Mouse (Mus musculus) intestine, embryonic 14.5 days (tissue): ENCODE measurements around the gene Chkb. TPM values are rescaled to one million over a fixed set of nuclear protein-coding genes. Genes with fewer than 3 reads are reported as not detected.

Experiments used
- ATAC-seq: fragments of 200-750 bp; cut with Nextera tagmentation; replicated peaks from 2 replicates; pipeline ENCODE4 v1.8.0; 2017; ENCODE audit warnings: low read depth, moderate number of reproducible peaks, moderate TSS enrichment, moderate library complexity; ENCODE audit not compliant: low FRiP score, low TSS enrichment
- DNase-seq: peaks from one replicate; pipeline ENCODE4 v3.0.0-alpha.2; 2018; ENCODE audit warnings: low spot score
- H3K27ac ChIP-seq: fragments of 300-500 bp; sonication (generic); 2 replicates; pipeline ENCODE4 v1.5.1; 2014; ENCODE audit warnings: low read depth, mild to moderate bottlenecking, control low read depth
- H3K27me3 ChIP-seq: fragments of 300-500 bp; sonication (generic); replicated peaks from 2 replicates; pipeline ENCODE4 v1.6.1; 2014; ENCODE audit warnings: low read length, control low read depth; ENCODE audit not compliant: control insufficient read depth, insufficient read depth
- H3K36me3 ChIP-seq: fragments of 300-500 bp; sonication (generic); 2 replicates; pipeline ENCODE4 v1.6.1; 2014; ENCODE audit warnings: low read length, control low read depth; ENCODE audit not compliant: control insufficient read depth, insufficient read depth
- H3K4me1 ChIP-seq: fragments of 300-500 bp; sonication (generic); replicated peaks from 2 replicates; pipeline ENCODE4 v1.6.1; 2014; ENCODE audit warnings: low read length, control low read depth, mixed read lengths; ENCODE audit not compliant: control insufficient read depth, insufficient read depth
- H3K4me2 ChIP-seq: fragments of 300-500 bp; sonication (generic); 2 replicates; pipeline ENCODE4 v1.6.1; 2014; ENCODE audit warnings: low read length
- H3K4me3 ChIP-seq: fragments of 300-500 bp; sonication (generic); 2 replicates; pipeline ENCODE4 v1.5.1; 2014; ENCODE audit warnings: low read depth, low read length, control low read depth, mixed read lengths
- H3K9ac ChIP-seq: fragments of 300-500 bp; sonication (generic); 2 replicates; pipeline ENCODE4 v1.6.1; 2014; ENCODE audit warnings: mild to moderate bottlenecking, low read length
- H3K9me3 ChIP-seq: fragments of 300-500 bp; sonication (generic); 2 replicates; pipeline ENCODE4 v1.6.1; 2016; ENCODE audit warnings: low read length, control low read depth; ENCODE audit not compliant: control insufficient read depth
- WGBS: fragments of 180-500 bp; shearing (Covaris S2); extraction: QIAGEN DNeasy Blood & Tissue Kit; methylation state at CpG from one replicate; pipeline ENCODE4 v1.1.7; 2014; 5-methylcytosine and 5-hydroxymethylcytosine counted together
- polyA plus RNA-seq: library from polyadenylated mRNA; unstranded; fragments of >200 nt; fragmentation: Nextera tagmentation; extraction: Ambion mirVana; gene quantifications from 2 replicates; pipeline ENCODE4 v1.2.1, GENCODE M21; 2014

Chkb gene
- polyA plus RNA-seq, 1 experiment from 2014 or later = 49.7 TPM

DNA sequence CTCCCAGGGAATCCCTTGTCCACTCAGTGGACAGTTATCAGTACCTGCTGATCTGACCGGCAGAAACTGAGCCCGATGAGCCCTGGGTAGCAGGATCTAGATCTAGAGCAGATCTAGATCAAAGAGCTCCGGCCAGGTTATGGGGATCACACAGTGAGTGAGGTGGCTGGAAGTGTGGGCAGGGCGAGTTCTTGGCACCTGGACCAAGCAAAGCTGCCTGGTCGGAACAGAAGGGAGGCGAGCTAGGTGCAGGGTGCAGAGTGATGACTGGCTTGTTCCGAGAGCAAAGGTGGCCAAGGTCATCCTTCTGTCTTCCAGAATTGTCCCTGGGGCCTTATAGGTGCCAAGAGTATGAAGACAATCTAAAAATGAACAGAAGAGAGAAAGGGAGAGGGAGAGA is 30.1 kb upstream of the Chkb start:
- H3K9ac ChIP-seq = no peak overlapping the region
- no peaks in the 10 kb centered on the region for H3K9me3 ChIP-seq
- no peak overlapping the region for H3K27ac ChIP-seq
- ATAC-seq (no peak), DNase-seq (no peak)
- 0 out of 2 replicates have a peak, but pooled peaks cover 2% of the 10 kb centered on the region for H3K27me3 ChIP-seq
- no peaks in the 10 kb centered on the region for H3K4me1 ChIP-seq
- H3K36me3 ChIP-seq = no peaks in the 10 kb centered on the region
- no peak overlapping the region for H3K4me2 ChIP-seq
- no peak overlapping the region for H3K4me3 ChIP-seq
- WGBS = 83% methylated on average over 7 of the region's 7 CpGs

DNA sequence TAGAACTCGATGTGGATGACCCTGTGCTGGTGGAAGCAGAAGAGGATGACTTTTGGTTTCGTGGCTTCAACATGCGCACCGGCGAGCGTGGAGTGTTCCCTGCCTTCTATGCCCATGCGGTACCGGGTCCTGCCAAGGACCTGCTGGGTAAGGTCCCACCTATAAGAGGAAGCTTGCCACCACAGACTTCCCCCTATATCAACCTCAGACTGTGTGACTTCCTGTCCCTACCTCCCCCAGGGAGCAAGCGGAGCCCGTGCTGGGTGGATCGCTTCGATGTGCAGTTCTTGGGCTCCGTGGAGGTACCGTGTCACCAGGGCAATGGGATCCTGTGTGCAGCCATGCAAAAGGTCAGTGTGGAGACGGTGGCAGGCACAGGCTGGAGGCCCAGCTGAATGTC is 29.2 kb upstream of the Chkb start:
- H3K9ac ChIP-seq = no peak overlapping the region
- no peak overlapping the region for H3K4me2 ChIP-seq
- DNase-seq = no peak
- 92% methylated on average over 15 of the region's 15 CpGs for WGBS
- no peak overlapping the region for H3K4me3 ChIP-seq
- H3K27me3 ChIP-seq = peaks cover 10% of the 10 kb centered on the region
- no peak for ATAC-seq
- 0 out of 2 replicates have a peak, but pooled peaks cover 3% of the 10 kb centered on the region for H3K4me1 ChIP-seq
- no peak overlapping the region for H3K27ac ChIP-seq
- H3K36me3 ChIP-seq = no peaks in the 10 kb centered on the region
- no peaks in the 10 kb centered on the region for H3K9me3 ChIP-seq

DNA sequence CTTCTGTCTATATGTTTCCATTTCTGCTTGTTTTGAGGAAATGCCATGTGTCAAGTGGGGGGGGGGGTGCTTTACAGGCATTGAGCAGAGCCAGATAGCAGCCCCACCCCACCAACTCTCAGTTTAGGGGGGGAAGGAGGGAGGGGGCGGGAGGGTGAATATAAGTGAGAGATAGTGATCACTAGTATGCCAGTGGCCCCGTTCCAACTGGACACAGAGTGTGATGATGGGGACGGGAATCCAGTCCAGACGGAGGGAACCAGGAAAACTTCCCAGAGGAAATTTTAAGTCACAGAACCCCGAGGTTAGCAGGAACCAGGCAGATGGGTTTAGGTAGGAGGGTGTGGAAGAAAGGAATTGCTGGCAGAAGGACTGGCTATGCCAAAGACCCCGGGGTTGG is 25.9 kb upstream of the Chkb start:
- Histone ChIP-seq H3K9ac (no peak overlapping the region), H3K27ac (no peak overlapping the region), H3K27me3 (peaks cover 13% of the 10 kb centered on the region), H3K4me2 (no peak overlapping the region), H3K36me3 (no peaks in the 10 kb centered on the region), H3K9me3 (no peaks in the 10 kb centered on the region), H3K4me1 (0 out of 2 replicates have a peak, but pooled peaks cover 3% of the 10 kb centered on the region), H3K4me3 (no peak overlapping the region)
- ATAC-seq (no peak), DNase-seq (no peak)
- 74% methylated on average over 6 of the region's 6 CpGs for WGBS

DNA sequence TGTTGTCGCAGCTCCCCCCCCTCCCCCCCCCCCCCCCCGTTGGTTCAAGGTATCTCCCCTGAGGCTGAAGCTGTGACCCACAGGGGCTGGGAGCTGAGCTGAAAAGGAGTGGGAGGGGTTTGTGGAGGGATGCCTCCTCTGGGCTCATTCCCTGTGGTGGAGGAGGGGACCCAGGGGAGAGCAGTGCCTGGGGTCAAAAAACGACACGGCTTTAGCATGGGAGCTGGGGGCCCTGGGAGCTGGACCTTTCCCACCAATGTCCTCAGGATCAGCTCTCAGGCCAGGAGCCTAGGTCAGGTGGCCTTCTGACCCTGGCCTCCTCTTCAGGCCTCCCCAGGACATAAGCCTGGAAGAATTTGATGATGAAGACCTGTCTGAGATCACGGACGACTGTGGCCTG is 25.1 kb upstream of the Chkb start:
- no peak for DNase-seq
- Histone ChIP-seq H3K4me2 (peak overlapping the region; percentile 66), H3K4me1 (0 out of 2 replicates have a peak, but pooled peaks cover 3% of the 10 kb centered on the region), H3K27me3 (peaks cover 13% of the 10 kb centered on the region), H3K9ac (no peak overlapping the region), H3K4me3 (no peak overlapping the region), H3K36me3 (no peaks in the 10 kb centered on the region), H3K9me3 (no peaks in the 10 kb centered on the region), H3K27ac (no peak overlapping the region)
- 22% methylated on average over 5 of the region's 6 CpGs for WGBS
- no peak for ATAC-seq

DNA sequence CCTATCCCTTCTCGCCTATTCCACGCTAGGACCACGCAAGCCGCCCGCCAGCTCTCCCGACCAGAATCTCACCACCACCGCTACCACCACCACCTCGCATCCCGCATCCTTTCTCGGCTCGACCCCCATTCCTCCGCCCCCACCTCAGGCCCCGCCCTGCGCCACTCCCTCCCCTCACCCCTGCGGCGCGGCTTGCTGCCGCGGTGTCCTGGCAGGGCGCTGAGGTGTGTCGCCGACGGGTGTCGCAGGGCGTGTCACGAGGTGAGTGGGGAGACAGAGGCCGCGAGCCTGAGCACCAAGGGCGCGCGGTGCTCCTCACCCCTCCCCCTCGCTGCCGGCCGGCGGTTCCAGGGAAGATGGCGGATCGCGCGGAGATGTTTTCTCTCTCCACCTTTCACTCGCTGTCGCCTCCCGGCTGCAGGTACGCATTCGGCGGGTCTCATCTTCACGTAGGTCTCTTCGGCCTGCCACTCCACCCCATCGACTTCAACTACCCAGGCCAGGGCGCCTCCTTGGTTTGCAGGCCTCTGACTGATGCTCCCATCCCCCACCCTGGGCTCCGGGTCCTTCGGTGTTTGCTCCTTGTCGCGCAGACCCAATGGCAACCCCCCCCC is 24.3 kb upstream of the Chkb start, which contains the start of gene Mapk8ip2:
Mapk8ip2 (plus strand) TSS at position 49 of the 614 bp plus-strand sequence.
- ATAC-seq (peak; percentile 57), DNase-seq (no peak)
- Histone ChIP-seq H3K4me3 (peak within 1 kb of the TSS; percentile 38), H3K36me3 (no peaks in the 10 kb centered on the region), H3K27me3 (peaks cover 13% of the 10 kb centered on the region), H3K4me2 (peak within 1 kb of the TSS; percentile 66), H3K9ac (no peak within 1 kb of the TSS), H3K27ac (no peak within 1 kb of the TSS), H3K4me1 (0 out of 2 replicates have a peak, but pooled peaks cover 3% of the 10 kb centered on the region), H3K9me3 (no peaks in the 10 kb centered on the region)
- under 1% methylated on average over 52 of the region's 53 CpGs for WGBS

DNA sequence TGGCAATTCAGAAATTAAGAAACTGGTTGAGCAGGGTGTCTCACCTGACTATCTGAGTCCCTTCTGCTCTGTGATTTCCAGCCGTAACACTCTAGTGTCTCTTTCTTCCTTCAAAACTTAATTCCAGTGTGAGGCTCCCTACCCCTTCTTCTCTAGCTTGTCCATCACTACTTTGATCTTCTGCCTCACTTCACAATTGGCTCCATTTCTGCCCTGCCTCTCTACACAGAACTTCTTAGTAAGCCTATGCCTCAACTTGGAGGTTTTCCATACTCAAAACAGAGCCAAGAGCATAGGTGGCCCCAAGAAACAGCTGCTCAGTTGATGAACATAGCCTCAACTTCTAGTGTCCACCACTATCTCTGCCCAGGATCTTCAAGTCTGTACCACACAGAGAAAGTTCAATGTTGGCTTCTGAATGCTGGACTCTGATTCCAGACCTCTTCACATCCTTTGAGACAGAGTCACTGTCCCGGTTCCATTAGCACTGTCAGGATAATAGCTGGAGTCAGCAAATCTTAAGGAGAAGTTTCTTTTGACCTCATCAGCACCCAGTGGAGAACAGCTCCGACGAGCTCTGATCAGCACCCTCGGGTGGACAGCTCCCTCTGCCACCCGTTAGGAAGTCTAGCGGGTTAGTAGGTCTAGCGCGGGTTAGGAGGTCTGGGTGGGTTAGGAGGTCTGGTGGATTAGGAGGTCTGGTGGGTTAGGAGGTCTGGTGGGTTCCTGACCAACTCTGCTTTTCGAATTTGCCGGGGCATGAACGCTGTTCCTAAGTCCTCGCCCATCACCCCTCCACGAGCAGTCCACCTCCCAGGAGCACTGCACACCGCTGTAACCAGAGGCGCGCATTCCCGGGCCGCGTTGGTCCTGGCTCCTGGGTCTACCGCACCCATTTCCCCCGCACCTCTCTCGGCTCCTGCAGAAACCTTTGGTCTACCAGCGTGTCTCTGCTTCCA is 23.5 kb upstream of the Chkb start:
- DNase-seq (peak; percentile 95), ATAC-seq (peak; percentile 70)
- Histone ChIP-seq H3K9me3 (no peaks in the 10 kb centered on the region), H3K9ac (no peak overlapping the region), H3K4me2 (peak overlapping the region; percentile 66), H3K4me3 (peak overlapping the region; percentile 38), H3K4me1 (0 out of 2 replicates have a peak, but pooled peaks cover 3% of the 10 kb centered on the region), H3K36me3 (no peaks in the 10 kb centered on the region), H3K27me3 (peaks cover 13% of the 10 kb centered on the region), H3K27ac (no peak overlapping the region)
- whole genome bisulfite sequencing = 5% methylated on average over 24 of the region's 24 CpGs

DNA sequence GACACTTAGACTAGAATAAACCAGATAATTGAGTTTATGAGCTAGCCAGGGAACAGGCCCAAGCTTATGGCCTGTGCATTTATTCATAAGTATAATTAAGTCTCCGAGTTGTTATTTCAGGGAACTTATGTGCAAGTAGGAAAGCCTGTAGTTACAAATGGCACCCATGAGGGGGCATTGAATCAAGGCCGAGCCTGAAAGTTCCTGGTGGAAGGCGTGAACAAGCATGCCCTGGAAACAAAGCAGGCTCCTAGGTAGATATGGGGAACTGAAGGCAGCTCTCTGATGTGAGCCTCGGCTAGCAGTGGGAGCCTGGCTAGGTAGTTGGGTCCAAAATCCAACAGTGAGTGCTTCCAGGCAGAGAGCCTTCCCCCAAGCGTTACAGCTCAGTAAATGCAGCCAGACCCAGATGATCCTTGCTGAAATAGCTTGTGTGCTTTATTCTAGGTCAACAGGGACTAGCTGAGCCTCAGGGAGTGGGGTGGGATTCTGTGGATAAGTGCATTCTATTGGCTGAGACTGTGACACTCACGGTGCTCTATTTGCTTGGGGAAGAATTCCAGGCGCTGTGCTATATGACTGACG is 12.9 kb upstream of the Chkb start:
- H3K27me3 ChIP-seq = no peaks in the 10 kb centered on the region
- H3K4me2 ChIP-seq = no peak overlapping the region
- H3K4me3 ChIP-seq = no peak overlapping the region
- ATAC-seq (no peak), DNase-seq (no peak)
- H3K4me1 ChIP-seq = no peaks in the 10 kb centered on the region
- no peaks in the 10 kb centered on the region for H3K9me3 ChIP-seq
- H3K9ac ChIP-seq = no peak overlapping the region
- no peaks in the 10 kb centered on the region for H3K36me3 ChIP-seq
- H3K27ac ChIP-seq = no peak overlapping the region
- WGBS = 37% methylated on average over 8 of the region's 8 CpGs

DNA sequence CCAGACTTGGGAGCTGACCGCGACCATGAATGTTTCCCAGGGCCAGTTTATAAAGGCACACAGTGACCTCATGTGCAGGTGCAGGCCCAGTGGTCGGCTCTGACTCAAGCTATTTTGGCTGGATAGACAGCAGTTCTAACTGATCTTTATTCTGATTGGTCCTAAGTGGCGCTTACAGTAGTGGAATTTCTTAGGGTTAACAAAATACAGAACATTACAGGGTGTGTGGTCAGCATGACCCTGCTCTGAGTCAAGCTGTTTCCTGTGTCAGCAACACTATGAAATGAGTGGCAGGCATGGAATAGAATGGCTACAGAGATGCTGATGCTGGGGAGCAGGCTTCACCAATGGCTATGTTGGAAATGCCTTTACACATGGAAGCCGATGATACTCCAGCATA is 6.2 kb upstream of the Chkb start:
- ATAC-seq (no peak), DNase-seq (no peak)
- H3K27ac ChIP-seq = no peak overlapping the region
- H3K36me3 ChIP-seq = no peaks in the 10 kb centered on the region
- no peak overlapping the region for H3K4me3 ChIP-seq
- WGBS = 83% methylated on average over 5 of the region's 5 CpGs
- no peak overlapping the region for H3K4me2 ChIP-seq
- no peaks in the 10 kb centered on the region for H3K9me3 ChIP-seq
- H3K27me3 ChIP-seq = no peaks in the 10 kb centered on the region
- no peaks in the 10 kb centered on the region for H3K4me1 ChIP-seq
- H3K9ac ChIP-seq = no peak overlapping the region
